Mouse (Mus musculus) midbrain, embryonic 10.5 days (tissue): Measurements from ENCODE around the gene Zranb3. TPM values are rescaled to one million over a fixed set of nuclear protein-coding genes. Genes with fewer than 3 reads are reported as not detected.

ENCODE experiments used
- DNase-seq: peaks from one replicate; pipeline ENCODE4 v3.0.0-alpha.2; 2017; ENCODE audit warnings: low spot score
- H3K27ac ChIP-seq: fragments of 300-500 bp; sonication (generic); replicated peaks from 2 replicates; pipeline ENCODE4 v1.5.1; 2016; ENCODE audit warnings: mild to moderate bottlenecking
- H3K27me3 ChIP-seq: fragments of 300-500 bp; sonication (generic); 2 replicates; pipeline ENCODE4 v1.6.1; 2016; ENCODE audit warnings: low read depth, mild to moderate bottlenecking; ENCODE audit not compliant: poor library complexity, severe bottlenecking
- H3K36me3 ChIP-seq: fragments of 300-500 bp; sonication (generic); 2 replicates; pipeline ENCODE4 v1.6.1; 2016; ENCODE audit warnings: mild to moderate bottlenecking, moderate library complexity
- H3K4me1 ChIP-seq: fragments of 300-500 bp; sonication (generic); 2 replicates; pipeline ENCODE4 v1.6.1; 2016
- H3K4me3 ChIP-seq: fragments of 300-500 bp; sonication (generic); 2 replicates; pipeline ENCODE4 v1.5.1; 2016; ENCODE audit warnings: mild to moderate bottlenecking, moderate library complexity
- H3K9me3 ChIP-seq: fragments of 300-500 bp; sonication (generic); replicated peaks from 2 replicates; pipeline ENCODE4 v1.6.1; 2016; ENCODE audit warnings: mild to moderate bottlenecking
- WGBS: fragments of 180-500 bp; shearing (Covaris S2); methylation state at CpG from one replicate; pipeline ENCODE4 v1.1.7; 2016; 5-methylcytosine and 5-hydroxymethylcytosine counted together
- polyA plus RNA-seq: library from polyadenylated mRNA; unstranded; fragments of >200 nt; fragmentation: Nextera tagmentation; extraction: Ambion mirVana; gene quantifications from 2 replicates; pipeline ENCODE4 v1.2.1, GENCODE M21; 2016

The Zranb3 gene
- polyA plus RNA-seq, 1 experiment from 2014 or later = 16.3 TPM

DNA sequence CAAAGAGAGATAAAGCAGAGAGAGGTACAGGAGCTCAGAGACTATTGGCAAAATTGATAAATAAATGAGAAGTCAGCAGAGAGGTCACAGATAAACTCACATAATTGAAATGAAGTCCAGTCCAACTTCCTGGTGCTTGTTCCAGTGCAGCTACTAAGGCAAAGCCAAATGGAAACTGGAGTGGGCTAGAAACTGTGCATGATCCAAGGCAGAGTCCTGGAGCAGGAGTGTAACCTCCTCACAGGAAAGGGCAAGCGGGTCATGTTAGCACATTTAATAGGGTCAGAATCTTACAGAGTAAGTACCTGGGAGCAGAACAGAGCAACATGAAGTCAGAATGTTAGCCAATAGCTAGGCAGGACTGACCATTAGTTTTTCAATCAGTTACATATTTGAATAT, 24.2 kb downstream of the Zranb3 start:
- Histone ChIP-seq H3K27ac (no peak overlapping the region), H3K36me3 (peaks cover 31% of the 10 kb centered on the region), H3K27me3 (no peaks in the 10 kb centered on the region), H3K4me3 (no peak overlapping the region), H3K4me1 (peaks cover 6% of the 10 kb centered on the region), H3K9me3 (no peaks in the 10 kb centered on the region)
- 92% methylated on average over 1 of the region's 1 CpGs for WGBS
- no peak for DNase-seq

GRCm38 (mm10) chr1:128077788-128078187, 25.1 kb downstream of the Zranb3 start:
- WGBS = 85% methylated on average over 2 of the region's 2 CpGs
- H3K36me3 ChIP-seq = peaks cover 30% of the 10 kb centered on the region
- peaks cover 3% of the 10 kb centered on the region for H3K4me1 ChIP-seq
- no peak overlapping the region for H3K4me3 ChIP-seq
- no peak overlapping the region for H3K27ac ChIP-seq
- DNase-seq = no peak
- no peaks in the 10 kb centered on the region for H3K27me3 ChIP-seq
- no peaks in the 10 kb centered on the region for H3K9me3 ChIP-seq

DNA sequence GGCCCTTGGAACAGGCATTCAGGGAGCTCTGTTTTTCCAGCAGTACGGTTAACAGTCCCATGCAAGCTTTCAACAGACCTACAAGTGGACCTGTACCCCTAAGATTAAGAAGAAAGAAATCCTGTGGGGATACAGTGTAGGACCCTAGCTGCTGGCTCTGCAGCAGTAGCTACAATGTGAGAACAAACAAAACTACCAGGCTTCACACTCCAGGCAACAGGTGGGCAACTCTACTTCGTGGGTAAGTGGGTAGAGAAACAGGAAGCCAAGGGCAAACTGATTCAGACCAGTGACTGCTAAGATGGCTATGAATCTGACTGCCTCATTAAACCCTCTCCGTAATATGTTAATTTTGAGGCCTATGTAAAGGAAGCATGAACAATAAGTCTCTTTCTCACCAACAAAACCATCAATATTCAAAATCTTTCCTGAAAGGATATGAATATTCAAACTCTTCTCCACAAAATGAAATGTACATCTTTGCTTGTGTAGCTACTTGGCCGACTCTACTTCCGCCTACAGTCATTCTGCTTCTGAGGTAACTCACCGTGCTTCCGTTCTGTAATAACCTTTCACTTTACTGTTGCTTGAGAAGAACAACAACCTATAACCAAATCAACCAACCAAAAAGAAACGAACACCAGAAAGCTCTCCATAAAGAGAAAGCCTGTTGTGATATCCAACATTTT, 25.9 kb downstream of the Zranb3 start:
- no peaks in the 10 kb centered on the region for H3K9me3 ChIP-seq
- H3K27me3 ChIP-seq = no peaks in the 10 kb centered on the region
- 93% methylated on average over 8 of the region's 8 CpGs for WGBS
- no peak overlapping the region for H3K4me3 ChIP-seq
- no peak for DNase-seq
- H3K36me3 ChIP-seq = peaks cover 31% of the 10 kb centered on the region
- no peak overlapping the region for H3K27ac ChIP-seq
- H3K4me1 ChIP-seq = no peaks in the 10 kb centered on the region

- peaks cover 18% of the 10 kb centered on the region for H3K36me3 ChIP-seq
- no peaks in the 10 kb centered on the region for H3K27me3 ChIP-seq
- H3K4me3 ChIP-seq = no peak overlapping the region
- DNase-seq = no peak
- no peaks in the 10 kb centered on the region for H3K9me3 ChIP-seq
- H3K4me1 ChIP-seq = no peaks in the 10 kb centered on the region
- no peak overlapping the region for H3K27ac ChIP-seq
- WGBS = 95% methylated on average over 6 of the region's 6 CpGs
Measured at GRCm38 (mm10) chr1:128073051-128073450, 29.8 kb downstream of the Zranb3 start.

DNA sequence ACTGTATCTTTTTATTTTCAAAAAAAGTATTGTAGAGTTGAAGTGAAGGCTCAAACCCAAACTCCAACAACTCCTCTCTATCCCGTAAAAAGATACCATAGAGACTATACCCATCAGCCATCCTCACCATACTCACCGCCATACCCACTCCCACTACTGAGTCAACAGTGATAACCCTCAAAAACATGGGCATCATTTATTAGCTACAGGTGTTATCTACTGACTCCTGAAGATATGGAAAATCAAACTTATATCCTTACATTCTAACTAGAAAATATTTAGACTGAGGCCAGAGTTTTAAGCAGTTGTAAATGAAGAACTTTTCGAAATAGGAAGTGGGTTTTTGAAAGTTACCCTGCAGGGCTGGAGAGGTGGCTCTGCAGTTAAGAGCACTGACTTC, 32.8 kb downstream of the Zranb3 start:
- no peak overlapping the region for H3K4me3 ChIP-seq
- WGBS = 95% methylated on average over 3 of the region's 3 CpGs
- H3K9me3 ChIP-seq = no peaks in the 10 kb centered on the region
- H3K27me3 ChIP-seq = no peaks in the 10 kb centered on the region
- no peaks in the 10 kb centered on the region for H3K4me1 ChIP-seq
- peaks cover 27% of the 10 kb centered on the region for H3K36me3 ChIP-seq
- no peak for DNase-seq
- no peak overlapping the region for H3K27ac ChIP-seq

GRCm38 (mm10) chr1:128068945-128069397, 33.9 kb downstream of the Zranb3 start:
- H3K4me3 ChIP-seq = no peak overlapping the region
- H3K27me3 ChIP-seq = no peaks in the 10 kb centered on the region
- 84% methylated on average over 2 of the region's 2 CpGs for WGBS
- H3K4me1 ChIP-seq = no peaks in the 10 kb centered on the region
- DNase-seq = no peak
- H3K36me3 ChIP-seq = peaks cover 21% of the 10 kb centered on the region
- no peaks in the 10 kb centered on the region for H3K9me3 ChIP-seq
- no peak overlapping the region for H3K27ac ChIP-seq

DNA sequence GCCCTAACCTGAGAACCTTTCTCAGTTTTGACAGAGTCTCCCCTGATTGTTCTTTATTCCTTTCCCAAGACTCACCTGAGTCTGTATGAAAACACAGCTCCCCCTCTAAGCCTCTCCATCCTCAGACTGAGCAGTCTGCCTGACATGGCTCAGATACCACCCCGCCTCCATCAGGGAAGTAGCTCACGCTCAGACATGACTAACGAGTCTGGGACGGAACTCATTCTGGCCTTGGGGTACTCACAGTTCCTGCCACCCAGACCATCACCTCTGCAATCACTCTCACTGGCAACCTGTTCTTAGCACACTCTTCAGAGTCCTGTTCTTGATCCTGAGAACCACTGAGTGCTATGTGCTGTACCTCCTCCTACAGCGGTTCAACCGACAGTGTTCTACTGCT, 38.1 kb downstream of the Zranb3 start:
- Histone ChIP-seq H3K4me1 (no peaks in the 10 kb centered on the region), H3K36me3 (peaks cover 8% of the 10 kb centered on the region), H3K27me3 (no peaks in the 10 kb centered on the region), H3K9me3 (no peaks in the 10 kb centered on the region), H3K27ac (no peak overlapping the region), H3K4me3 (no peak overlapping the region)
- DNase-seq = no peak
- 93% methylated on average over 6 of the region's 6 CpGs for WGBS

GRCm38 (mm10) chr1:128062167-128062566, 40.7 kb downstream of the Zranb3 start:
- no peak for DNase-seq
- H3K9me3 ChIP-seq = no peaks in the 10 kb centered on the region
- WGBS = 92% methylated on average over 1 of the region's 1 CpGs

GRCm38 (mm10) chr1:128061401-128061800, 41.4 kb downstream of the Zranb3 start:
- Histone ChIP-seq H3K4me1 (no peaks in the 10 kb centered on the region), H3K36me3 (peaks cover 4% of the 10 kb centered on the region; the same call in 1 of the 2 replicates), H3K9me3 (no peaks in the 10 kb centered on the region), H3K27ac (no peak overlapping the region), H3K4me3 (no peak overlapping the region), H3K27me3 (no peaks in the 10 kb centered on the region)
- no peak for DNase-seq
- WGBS = 79% methylated on average over 1 of the region's 1 CpGs

More at GRCm38 (mm10) chr1:128062167-128062566, 40.7 kb downstream of the Zranb3 start:
- H3K27ac ChIP-seq = no peak overlapping the region
- no peaks in the 10 kb centered on the region for H3K4me1 ChIP-seq
- no peaks in the 10 kb centered on the region for H3K27me3 ChIP-seq
- H3K36me3 ChIP-seq = peaks cover 9% of the 10 kb centered on the region
- H3K4me3 ChIP-seq = no peak overlapping the region

- WGBS = 72% methylated on average over 8 of the region's 8 CpGs
- no peak for DNase-seq
- H3K4me1 ChIP-seq = no peaks in the 10 kb centered on the region
- no peak overlapping the region for H3K4me3 ChIP-seq
- peaks cover 7% of the 10 kb centered on the region; the same call in 1 of the 2 replicates for H3K36me3 ChIP-seq
- no peaks in the 10 kb centered on the region for H3K27me3 ChIP-seq
- no peaks in the 10 kb centered on the region for H3K9me3 ChIP-seq
- H3K27ac ChIP-seq = no peak overlapping the region
Measured at GRCm38 (mm10) chr1:128060655-128061344, 42.0 kb downstream of the Zranb3 start.

DNA sequence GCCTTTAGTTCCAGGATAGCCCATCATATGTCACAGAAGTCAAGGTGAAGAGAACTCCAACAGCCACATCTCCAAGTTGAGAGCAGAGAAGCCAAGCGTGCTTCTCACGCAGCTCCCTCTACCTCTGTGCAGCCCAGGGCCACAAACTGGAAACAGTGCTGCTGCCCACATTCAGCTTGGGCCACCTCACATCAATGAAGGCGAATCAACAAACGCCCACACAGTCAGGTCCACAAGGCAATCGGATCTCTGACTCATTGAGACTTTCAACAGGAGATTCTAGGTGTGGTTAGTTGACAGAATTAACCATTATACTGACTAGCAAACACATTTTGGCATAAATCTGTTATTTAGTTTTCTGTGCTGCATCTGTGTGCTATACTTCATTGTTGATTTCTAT, 44.2 kb downstream of the Zranb3 start:
- DNase-seq = no peak

DNA sequence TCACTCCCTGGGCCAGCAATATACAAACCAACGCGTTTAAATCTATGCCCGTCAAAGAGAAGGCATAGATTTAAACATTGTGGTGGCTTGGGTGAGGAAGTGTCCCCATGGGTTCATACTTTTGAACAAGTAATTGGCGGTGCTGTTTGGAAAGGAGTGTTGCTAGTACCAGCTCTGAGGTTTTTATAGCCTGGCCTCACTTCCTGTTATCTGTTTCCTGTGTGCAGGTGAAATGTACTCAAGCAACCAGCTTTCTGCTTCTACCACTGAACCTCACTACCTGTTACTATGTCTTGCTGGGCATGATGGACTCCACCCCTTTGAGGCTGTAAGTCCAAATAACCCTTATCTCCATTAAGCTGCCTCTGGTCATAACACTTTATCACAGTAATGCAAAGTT, 45.6 kb downstream of the Zranb3 start:
- 94% methylated on average over 4 of the region's 4 CpGs for WGBS

More for the DNA sequence above, 44.2 kb downstream of the Zranb3 start:
- Histone ChIP-seq H3K4me1 (no peaks in the 10 kb centered on the region), H3K36me3 (peaks cover 13% of the 10 kb centered on the region; the same call in 1 of the 2 replicates), H3K27ac (no peak overlapping the region), H3K9me3 (no peaks in the 10 kb centered on the region), H3K4me3 (no peak overlapping the region), H3K27me3 (no peaks in the 10 kb centered on the region)
- WGBS = 92% methylated on average over 5 of the region's 5 CpGs

GRCm38 (mm10) chr1:128046920-128047319, 55.9 kb downstream of the Zranb3 start:
- Histone ChIP-seq H3K4me1 (no peaks in the 10 kb centered on the region), H3K27ac (no peak overlapping the region), H3K36me3 (peaks cover 13% of the 10 kb centered on the region), H3K4me3 (no peak overlapping the region), H3K27me3 (no peaks in the 10 kb centered on the region), H3K9me3 (no peaks in the 10 kb centered on the region)
- DNase-seq = no peak
- 96% methylated on average over 7 of the region's 7 CpGs for WGBS

More for the DNA sequence above, 45.6 kb downstream of the Zranb3 start:
- no peak for DNase-seq
- Histone ChIP-seq H3K36me3 (peaks cover 13% of the 10 kb centered on the region), H3K27me3 (no peaks in the 10 kb centered on the region), H3K9me3 (no peaks in the 10 kb centered on the region), H3K4me1 (no peaks in the 10 kb centered on the region), H3K27ac (no peak overlapping the region), H3K4me3 (no peak overlapping the region)
